Mouse (Mus musculus) forebrain, embryonic 11.5 days (tissue): ENCODE data around the gene Ssb. TPM values are rescaled to one million over a fixed set of nuclear protein-coding genes. Genes with fewer than 3 reads are reported as not detected.

Source experiments
- ATAC-seq: fragments of 200-750 bp; cut with Nextera tagmentation; replicated peaks from 2 replicates; pipeline ENCODE4 v1.8.0; 2017; ENCODE audit warnings: moderate TSS enrichment; ENCODE audit not compliant: low FRiP score
- DNase-seq: peaks from one replicate; pipeline ENCODE4 v3.0.0-alpha.2; 2017; ENCODE audit warnings: low spot score
- H3K27ac ChIP-seq: fragments of 300-500 bp; sonication (generic); 2 replicates; pipeline ENCODE4 v1.5.1; 2014; ENCODE audit warnings: low read depth, low read length
- H3K27me3 ChIP-seq: fragments of 300-500 bp; sonication (generic); 2 replicates; pipeline ENCODE4 v1.6.1; 2014; ENCODE audit warnings: mild to moderate bottlenecking, low read length, mixed read lengths; ENCODE audit not compliant: control insufficient read depth, insufficient read depth
- H3K36me3 ChIP-seq: fragments of 300-500 bp; sonication (generic); 2 replicates; pipeline ENCODE4 v1.6.1; 2014; ENCODE audit warnings: mild to moderate bottlenecking, low read length, moderate library complexity, mixed read lengths; ENCODE audit not compliant: control insufficient read depth, insufficient read depth
- H3K4me1 ChIP-seq: fragments of 300-500 bp; sonication (generic); replicated peaks from 2 replicates; pipeline ENCODE4 v1.6.1; 2014; ENCODE audit warnings: low read length, mixed read lengths; ENCODE audit not compliant: control insufficient read depth, insufficient read depth
- H3K4me2 ChIP-seq: fragments of 300-500 bp; sonication (generic); 2 replicates; pipeline ENCODE4 v1.6.1; 2014; ENCODE audit warnings: low read depth, mild to moderate bottlenecking, low read length, moderate library complexity, mixed read lengths; ENCODE audit not compliant: severe bottlenecking
- H3K4me3 ChIP-seq: fragments of 300-500 bp; sonication (generic); 2 replicates; pipeline ENCODE4 v1.5.1; 2014; ENCODE audit warnings: low read depth, low read length
- H3K9ac ChIP-seq: fragments of 300-500 bp; sonication (generic); 2 replicates; pipeline ENCODE4 v1.6.1; 2014; ENCODE audit warnings: low read length
- H3K9me3 ChIP-seq: fragments of 300-500 bp; sonication (generic); 2 replicates; pipeline ENCODE4 v1.6.1; 2016; ENCODE audit warnings: low read length, mixed read lengths; ENCODE audit not compliant: control insufficient read depth
- whole genome bisulfite sequencing: fragments of 180-500 bp; shearing (Covaris S2); extraction: QIAGEN DNeasy Blood & Tissue Kit; methylation state at CpG from one replicate; pipeline ENCODE4 v1.1.7; 2014; 5-methylcytosine and 5-hydroxymethylcytosine counted together
- polyA plus RNA-seq: library from polyadenylated mRNA; unstranded; fragments of >200 nt; fragmentation: Nextera tagmentation; extraction: Ambion mirVana; gene quantifications from 2 replicates; pipeline ENCODE4 v1.2.1, GENCODE M21; 2014

Ssb gene
- polyA plus RNA-seq, 1 experiment from 2014 or later, result 430 TPM

DNA sequence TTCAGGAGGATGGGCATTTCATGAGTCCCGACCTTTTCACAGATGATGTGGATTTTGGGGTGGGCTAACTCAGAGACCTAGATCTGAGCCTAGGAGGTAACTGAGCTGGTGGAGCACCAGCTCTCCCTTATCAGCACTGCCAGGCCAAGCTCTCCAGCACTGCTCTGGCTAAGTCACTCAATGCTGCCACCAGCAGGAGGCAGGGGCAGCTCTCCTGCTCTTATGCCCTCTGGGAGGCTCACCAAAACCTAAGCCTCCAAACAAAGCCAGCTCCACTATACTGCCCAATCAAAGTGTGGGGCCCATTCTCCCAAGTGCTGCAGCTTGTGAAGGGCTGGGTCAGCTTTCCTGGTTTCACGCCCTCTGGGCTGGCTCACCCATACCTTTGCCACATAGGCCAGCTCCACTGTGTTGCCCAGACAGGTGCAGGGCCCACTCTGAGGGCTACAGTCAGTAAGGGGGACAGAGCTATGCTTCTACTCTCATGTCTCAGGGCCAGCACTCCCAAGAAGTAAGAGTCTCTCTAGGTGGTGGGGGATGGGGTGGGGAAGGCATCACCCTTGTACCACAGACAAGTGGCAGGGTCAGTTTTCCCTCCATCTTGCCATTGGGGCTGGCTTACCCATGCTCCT is 9.8 kb upstream of the Ssb start:
- no peaks in the 10 kb centered on the region for H3K9me3 ChIP-seq
- DNase-seq, result no peak
- no peak overlapping the region for H3K4me2 ChIP-seq
- 48% methylated on average over 2 of the region's 2 CpGs for WGBS
- H3K36me3 ChIP-seq, result no peaks in the 10 kb centered on the region
- no peak overlapping the region for H3K9ac ChIP-seq
- ATAC-seq, result no peak
- H3K4me3 ChIP-seq, result no peak overlapping the region
- H3K27ac ChIP-seq, result no peak overlapping the region
- H3K4me1 ChIP-seq, result peaks cover 2% of the 10 kb centered on the region; the same call in 1 of the 2 replicates
- H3K27me3 ChIP-seq, result no peaks in the 10 kb centered on the region

DNA sequence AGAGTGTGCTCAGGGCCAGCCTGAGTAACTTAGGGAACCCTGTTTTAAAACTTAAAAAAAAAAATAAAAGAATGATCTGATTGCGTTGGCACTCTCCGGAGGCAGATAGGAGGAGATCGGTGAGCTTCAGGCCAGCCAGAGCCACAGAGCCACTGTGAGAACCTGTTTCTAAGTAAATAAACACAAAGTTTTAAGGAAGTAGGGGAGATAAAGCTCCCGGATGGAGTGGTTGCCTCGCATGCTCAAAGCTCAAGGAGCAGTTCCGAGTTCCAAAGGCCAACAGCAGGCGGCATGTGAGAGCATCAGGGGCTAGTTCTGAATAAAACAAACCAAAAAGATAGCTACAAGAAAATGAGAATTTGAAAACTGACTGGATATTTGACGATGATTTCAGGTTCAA is 5.0 kb upstream of the Ssb start:
- no peak overlapping the region for H3K27ac ChIP-seq
- no peaks in the 10 kb centered on the region for H3K27me3 ChIP-seq
- DNase-seq (no peak), ATAC-seq (no peak)
- 75% methylated on average over 8 of the region's 8 CpGs for WGBS
- H3K4me2 ChIP-seq, result no peak overlapping the region
- H3K9me3 ChIP-seq, result no peaks in the 10 kb centered on the region
- no peak overlapping the region for H3K9ac ChIP-seq
- no peak overlapping the region for H3K4me3 ChIP-seq
- peaks cover 2% of the 10 kb centered on the region; the same call in 1 of the 2 replicates for H3K4me1 ChIP-seq
- H3K36me3 ChIP-seq, result no peaks in the 10 kb centered on the region

DNA sequence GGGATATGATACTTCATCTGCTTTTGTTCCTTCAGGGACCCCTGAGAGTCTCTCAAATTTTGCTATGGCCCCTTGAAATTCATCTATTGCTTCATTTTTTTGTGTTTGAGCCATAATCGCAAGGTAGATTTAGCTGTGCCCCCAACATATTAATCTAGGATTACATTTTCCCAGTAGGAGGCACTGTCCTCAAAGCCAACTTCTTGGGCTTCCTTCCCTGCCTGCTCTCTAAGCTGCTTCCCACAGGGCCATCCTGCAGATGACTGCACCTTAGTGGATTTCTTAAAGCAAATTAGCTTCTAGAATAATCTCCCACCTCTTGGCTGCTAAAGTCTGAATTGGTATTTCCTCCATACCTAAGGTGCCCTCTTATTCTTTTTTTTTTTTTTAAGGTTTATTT is 3.5 kb upstream of the Ssb start:
- Histone ChIP-seq H3K9ac (no peak overlapping the region), H3K27me3 (no peaks in the 10 kb centered on the region), H3K4me3 (no peak overlapping the region), H3K4me2 (no peak overlapping the region), H3K9me3 (no peaks in the 10 kb centered on the region), H3K27ac (no peak overlapping the region), H3K4me1 (no peaks in the 10 kb centered on the region), H3K36me3 (no peaks in the 10 kb centered on the region)
- DNase-seq (no peak), ATAC-seq (no peak)
- 76% methylated on average over 1 of the region's 1 CpGs for WGBS

GRCm38 (mm10) chr2:69860972-69861452 is 350 bp upstream of the Ssb start:
- Histone ChIP-seq H3K4me3 (peak overlapping the region; percentile 99), H3K27me3 (no peaks in the 10 kb centered on the region), H3K36me3 (peaks cover 2% of the 10 kb centered on the region; the same call in 1 of the 2 replicates), H3K27ac (peak overlapping the region; percentile 41; the same call in 1 of the 2 replicates), H3K4me2 (peak overlapping the region; percentile 80), H3K9ac (peak overlapping the region; percentile 99), H3K4me1 (no peaks in the 10 kb centered on the region), H3K9me3 (no peaks in the 10 kb centered on the region)
- 11% methylated on average over 13 of the region's 13 CpGs for WGBS
- peak; percentile 75 for ATAC-seq
- DNase-seq, result no peak

DNA sequence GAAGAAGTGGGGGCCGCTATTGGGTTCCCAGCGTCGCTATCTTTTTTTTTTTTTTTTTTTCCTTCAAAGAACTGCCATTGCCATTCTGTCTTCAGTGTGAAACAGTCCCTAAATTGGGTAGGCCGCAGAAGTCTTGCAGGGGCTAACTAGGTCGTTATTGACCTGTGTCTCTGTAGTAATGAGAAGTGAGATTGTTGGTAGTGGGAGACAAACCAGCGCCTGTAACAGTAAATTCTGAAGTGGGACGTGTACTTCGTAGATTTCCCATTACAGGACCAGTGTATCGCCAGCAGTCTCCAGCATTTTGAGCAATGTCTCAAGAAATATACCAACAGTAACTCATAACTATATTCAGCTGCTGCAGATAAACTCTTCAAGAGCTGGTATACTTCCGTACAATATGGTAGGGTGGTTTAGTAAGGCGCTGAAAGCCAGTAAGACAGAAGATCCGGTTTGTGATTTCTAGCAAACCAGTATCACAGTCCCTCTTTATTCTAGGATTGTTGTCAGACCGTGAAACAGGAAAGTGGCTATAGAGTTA is 825 bp downstream of the Ssb start:
- WGBS, result 7% methylated on average over 13 of the region's 13 CpGs
- H3K4me2 ChIP-seq, result peak overlapping the region; percentile 80
- no peaks in the 10 kb centered on the region for H3K9me3 ChIP-seq
- H3K27me3 ChIP-seq, result no peaks in the 10 kb centered on the region
- no peaks in the 10 kb centered on the region for H3K4me1 ChIP-seq
- ATAC-seq (no peak), DNase-seq (no peak)
- H3K9ac ChIP-seq, result peak overlapping the region; percentile 99
- peaks cover 2% of the 10 kb centered on the region; the same call in 1 of the 2 replicates for H3K36me3 ChIP-seq
- peak overlapping the region; percentile 99 for H3K4me3 ChIP-seq
- no peak overlapping the region for H3K27ac ChIP-seq

GRCm38 (mm10) chr2:69883990-69884391 is 22.6 kb downstream of the Ssb start:
- H3K4me2 ChIP-seq, result no peak overlapping the region
- no peak overlapping the region for H3K9ac ChIP-seq
- no peaks in the 10 kb centered on the region for H3K27me3 ChIP-seq
- DNase-seq (no peak), ATAC-seq (no peak)
- no peaks in the 10 kb centered on the region for H3K36me3 ChIP-seq
- H3K4me1 ChIP-seq, result peaks cover 2% of the 10 kb centered on the region; the same call in 1 of the 2 replicates
- no peak overlapping the region for H3K27ac ChIP-seq
- H3K9me3 ChIP-seq, result no peaks in the 10 kb centered on the region
- no peak overlapping the region for H3K4me3 ChIP-seq
- 75% methylated on average over 2 of the region's 2 CpGs for WGBS

DNA sequence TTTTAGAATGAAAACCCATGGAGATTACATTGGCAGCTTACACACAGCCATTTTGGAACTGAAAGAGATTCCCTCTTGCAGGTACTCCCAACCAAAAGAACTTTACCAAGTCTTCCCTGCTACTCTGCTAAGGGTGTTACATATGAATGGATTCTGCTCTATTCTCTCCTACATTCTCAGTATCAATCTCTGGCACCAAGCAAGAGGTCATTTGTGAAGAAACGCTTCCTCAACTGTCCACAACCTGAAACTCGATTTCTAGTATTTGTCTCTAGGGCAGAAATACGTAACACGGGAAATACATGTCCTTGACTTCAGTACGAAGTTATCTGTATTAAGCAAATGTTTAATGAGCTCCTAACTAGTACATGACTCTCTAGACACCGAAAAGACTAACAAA is 23.2 kb downstream of the Ssb start:
- Histone ChIP-seq H3K27ac (no peak overlapping the region), H3K27me3 (no peaks in the 10 kb centered on the region), H3K4me3 (peak overlapping the region; percentile 45), H3K36me3 (no peaks in the 10 kb centered on the region), H3K9me3 (no peaks in the 10 kb centered on the region), H3K9ac (peak overlapping the region; percentile 63), H3K4me2 (peak overlapping the region; percentile 61), H3K4me1 (peaks cover 2% of the 10 kb centered on the region; the same call in 1 of the 2 replicates)
- WGBS, result 63% methylated on average over 6 of the region's 6 CpGs
- ATAC-seq (no peak), DNase-seq (no peak)

DNA sequence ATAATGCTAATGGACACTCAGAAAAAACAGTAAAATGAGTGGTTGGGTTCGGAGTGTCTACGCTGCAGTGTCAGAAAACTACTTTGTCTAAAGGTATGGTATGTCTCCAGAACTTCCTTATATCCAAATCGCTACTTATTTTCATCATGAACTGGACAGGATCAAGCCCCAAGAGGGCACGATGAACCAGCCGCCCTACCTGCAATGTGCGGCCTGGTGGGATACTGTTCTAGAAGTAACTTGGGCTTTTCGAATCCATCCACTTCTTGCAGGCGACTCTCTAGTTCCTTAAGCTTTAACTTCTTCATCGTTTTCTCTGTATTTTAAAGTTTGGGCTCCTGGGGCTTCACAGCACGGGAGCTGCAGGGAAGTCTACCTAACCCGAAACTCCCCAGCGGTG is 23.7 kb downstream of the Ssb start:
- peak; percentile 51; the same call in 1 of the 2 replicates for ATAC-seq

More for the DNA sequence above, 23.7 kb downstream of the Ssb start:
- DNase-seq, result no peak
- peak overlapping the region; percentile 45 for H3K4me3 ChIP-seq
- no peak overlapping the region for H3K27ac ChIP-seq
- no peaks in the 10 kb centered on the region for H3K9me3 ChIP-seq
- H3K4me2 ChIP-seq, result peak overlapping the region; percentile 61
- H3K36me3 ChIP-seq, result no peaks in the 10 kb centered on the region
- H3K27me3 ChIP-seq, result no peaks in the 10 kb centered on the region
- 7% methylated on average over 12 of the region's 12 CpGs for WGBS
- peak overlapping the region; percentile 63 for H3K9ac ChIP-seq
- peaks cover 2% of the 10 kb centered on the region; the same call in 1 of the 2 replicates for H3K4me1 ChIP-seq
